Mouse (Mus musculus) cerebellum, adult 8-10 months (tissue): ENCODE results near the gene P3h3.

ENCODE experiments used
- DNase-seq: peaks from one replicate; pipeline ENCODE4 v3.0.0; 2022

The P3h3 gene

GRCm38 (mm10) chr6:124829799-124830700, 27.5 kb downstream of the P3h3 start:
- peak; percentile 91 for DNase-seq

- DNase-seq = peak; percentile 98
These were observed 28.4 kb downstream of the P3h3 start, which contains the start of the genes Usp5 and Cdca3 for GRCm38 (mm10) chr6:124828868-124829798. Usp5 (minus strand) TSS chr6:124829484. Cdca3 (plus strand) TSS chr6:124829547.

- peak; percentile 50 for DNase-seq
These were observed 29.4 kb downstream of the P3h3 start for GRCm38 (mm10) chr6:124828101-124828592.

GRCm38 (mm10) chr6:124822049-124822448, 35.5 kb downstream of the P3h3 start:
- no peak for DNase-seq

GRCm38 (mm10) chr6:124820891-124821290, 36.7 kb downstream of the P3h3 start:
- DNase-seq = no peak

GRCm38 (mm10) chr6:124817971-124818370, 39.6 kb downstream of the P3h3 start:
- DNase-seq = no peak

- DNase-seq = no peak
These were observed 40.0 kb downstream of the P3h3 start for GRCm38 (mm10) chr6:124817563-124817962.

GRCm38 (mm10) chr6:124817125-124817524, 40.4 kb downstream of the P3h3 start:
- DNase-seq = no peak

GRCm38 (mm10) chr6:124816611-124817010, 40.9 kb downstream of the P3h3 start:
- DNase-seq = no peak

- DNase-seq = peak; percentile 28
These were observed 42.4 kb downstream of the P3h3 start for GRCm38 (mm10) chr6:124814858-124815774.

- no peak for DNase-seq
These were observed 43.1 kb downstream of the P3h3 start for GRCm38 (mm10) chr6:124814448-124814847.

- DNase-seq = peak; percentile 93
These were observed 43.6 kb downstream of the P3h3 start, which contains the start of gene Tpi1 for GRCm38 (mm10) chr6:124813933-124814332. Tpi1 (minus strand) TSS chr6:124814296.

GRCm38 (mm10) chr6:124813496-124813895, 44.1 kb downstream of the P3h3 start:
- DNase-seq = peak; percentile 72

GRCm38 (mm10) chr6:124812848-124813247, 44.7 kb downstream of the P3h3 start:
- DNase-seq = peak; percentile 39

- DNase-seq = peak; percentile 36
These were observed 45.6 kb downstream of the P3h3 start for GRCm38 (mm10) chr6:124811701-124812560.

GRCm38 (mm10) chr6:124811403-124811665, 46.2 kb downstream of the P3h3 start:
- no peak for DNase-seq

- DNase-seq = peak; percentile 31
These were observed 46.8 kb downstream of the P3h3 start for GRCm38 (mm10) chr6:124810566-124811402.

GRCm38 (mm10) chr6:124809775-124810538, 47.6 kb downstream of the P3h3 start:
- peak; percentile 25 for DNase-seq

GRCm38 (mm10) chr6:124809052-124809774, 48.3 kb downstream of the P3h3 start:
- peak; percentile 86 for DNase-seq
